Mouse (Mus musculus) kidney, postnatal 10 days (tissue): ENCODE data around the gene Rbm3.
"Not testable (repeated sequence)": the region's sequence is repeated elsewhere in the genome, so short reads cannot be mapped to it uniquely, and the experiment has no call there.

Source experiments
- DNase-seq: peaks from one replicate; pipeline ENCODE4 v3.0.0; 2021; ENCODE audit warnings: mixed read lengths

The Rbm3 gene

DNA sequence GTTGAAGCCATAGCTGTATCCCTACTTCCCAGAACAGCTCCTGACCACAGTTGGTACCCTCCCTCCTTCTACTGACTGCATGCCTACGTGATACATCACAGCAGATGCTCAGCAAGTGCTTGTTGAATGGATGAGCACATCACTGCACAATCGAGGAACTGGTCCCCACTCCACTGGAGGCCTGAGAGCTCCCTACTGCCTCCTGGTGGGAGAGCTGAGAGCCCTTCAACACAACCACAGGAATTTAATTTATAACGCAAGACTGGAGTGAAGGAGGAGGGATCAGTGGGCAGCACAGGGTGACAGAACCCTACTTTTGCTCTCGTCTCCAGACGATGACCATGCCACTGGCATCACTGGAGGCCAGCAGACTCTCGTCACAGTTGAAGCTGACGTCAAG, 20.4 kb downstream of the Rbm3 start:
- no peak for DNase-seq

DNA sequence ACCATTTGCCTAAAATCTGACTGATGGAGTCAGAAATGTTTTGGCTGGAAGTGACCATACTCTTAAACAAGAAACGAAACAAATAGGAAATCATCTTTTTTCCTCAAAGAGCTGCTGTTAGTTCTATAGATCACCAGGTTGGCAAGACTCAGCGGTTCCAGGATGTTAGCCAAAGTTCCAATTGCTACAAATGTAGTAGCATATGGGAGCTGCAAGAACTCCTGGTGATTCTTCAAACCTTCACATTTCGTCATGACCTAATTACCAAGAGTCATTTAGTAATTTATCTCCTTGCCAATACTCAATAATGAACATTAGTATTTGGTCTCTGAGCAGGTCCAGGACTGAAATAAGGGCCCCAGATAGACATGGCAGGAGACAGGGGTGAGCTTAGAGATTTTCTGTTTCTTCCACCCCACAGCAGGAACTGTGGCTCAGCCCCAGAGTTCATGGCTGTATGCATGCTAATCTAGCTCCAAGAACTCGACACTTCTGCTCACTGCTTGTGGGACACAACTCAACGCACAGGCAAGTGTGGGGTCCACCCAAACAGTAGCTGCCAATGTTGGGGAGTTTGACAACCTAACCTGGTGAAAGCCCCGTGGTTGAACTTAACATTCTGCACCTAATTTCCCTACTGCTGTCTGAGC, 21.7 kb downstream of the Rbm3 start:
- no peak for DNase-seq

DNA sequence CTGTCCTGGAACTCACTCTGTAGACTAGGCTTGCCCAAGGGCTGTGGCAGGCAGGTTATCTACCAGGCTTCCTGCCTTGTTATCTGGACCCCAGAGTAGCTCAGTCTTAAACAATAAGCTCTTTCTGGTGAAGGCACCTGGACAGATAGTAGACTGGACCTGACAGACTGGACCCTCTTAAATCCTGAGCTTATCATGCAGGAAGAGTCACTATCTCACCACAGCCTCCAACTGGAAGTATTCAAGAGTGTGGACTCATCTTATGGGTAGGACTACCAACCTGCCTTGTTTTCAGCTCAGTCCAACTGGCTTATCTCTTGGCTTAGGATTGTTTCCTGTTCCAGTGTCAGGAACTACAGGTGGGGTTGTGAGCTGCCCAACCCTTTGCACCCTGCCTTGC, 28.4 kb downstream of the Rbm3 start:
- DNase-seq: no peak

DNA sequence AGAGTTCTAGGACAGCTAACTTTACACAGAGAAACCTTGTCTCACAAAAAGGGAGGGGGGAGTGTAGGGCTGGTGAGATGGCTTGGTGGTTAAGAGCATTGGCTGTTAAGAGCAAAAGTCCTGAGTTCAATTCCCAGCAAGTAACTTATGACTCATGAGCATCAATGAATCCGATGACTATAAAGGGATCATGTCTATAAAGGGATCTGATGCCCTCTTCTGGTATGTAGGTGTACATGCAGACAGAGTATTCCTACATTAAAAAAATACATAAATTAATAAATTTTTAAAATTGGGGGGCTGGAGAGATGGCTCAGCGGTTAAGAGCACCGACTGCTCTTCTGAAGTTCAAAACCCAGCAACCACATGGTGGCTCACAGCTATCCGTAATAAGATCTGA, 30.4 kb downstream of the Rbm3 start:
- no peak for DNase-seq

DNA sequence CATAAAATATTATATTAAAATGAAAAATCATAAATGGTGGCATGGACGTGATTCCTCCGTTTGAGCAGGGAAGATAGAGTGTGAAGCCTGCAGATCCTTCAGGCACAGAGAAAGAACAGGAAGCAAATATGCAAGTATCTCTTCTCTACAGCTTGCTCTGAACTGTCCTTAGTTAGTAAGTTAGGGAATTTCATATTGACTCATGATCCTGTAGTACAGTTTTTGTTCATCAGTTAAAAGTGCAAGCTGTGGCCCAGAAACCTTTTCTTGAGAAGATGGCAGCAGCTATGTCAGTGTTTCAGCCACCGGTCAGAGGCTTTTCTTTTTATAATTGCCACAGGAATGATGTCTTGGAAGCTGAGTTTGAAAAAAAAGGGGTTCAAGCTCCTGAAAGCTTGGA, 40.7 kb downstream of the Rbm3 start:
- no peak for DNase-seq

GRCm38 (mm10) chrX:8102213-8102668, 43.4 kb downstream of the Rbm3 start:
- DNase-seq: no peak

GRCm38 (mm10) chrX:8101017-8101416, 44.7 kb downstream of the Rbm3 start:
- peak; percentile 24 for DNase-seq

GRCm38 (mm10) chrX:8099435-8099834, 46.2 kb downstream of the Rbm3 start:
- DNase-seq: no peak

GRCm38 (mm10) chrX:8096787-8097242, 48.9 kb downstream of the Rbm3 start:
- peak; percentile 97 for DNase-seq

GRCm38 (mm10) chrX:8096068-8096786, 49.5 kb downstream of the Rbm3 start:
- peak; percentile 78 for DNase-seq

GRCm38 (mm10) chrX:8095546-8095945, 50.1 kb downstream of the Rbm3 start:
- no peak for DNase-seq

- not testable (repeated sequence) for DNase-seq
These were observed 54.7 kb downstream of the Rbm3 start for GRCm38 (mm10) chrX:8090954-8091347.

GRCm38 (mm10) chrX:8090346-8090953, 55.2 kb downstream of the Rbm3 start, which contains the start of gene Was:
Was (minus strand) TSS chrX:8090498.
- DNase-seq: no peak

DNA sequence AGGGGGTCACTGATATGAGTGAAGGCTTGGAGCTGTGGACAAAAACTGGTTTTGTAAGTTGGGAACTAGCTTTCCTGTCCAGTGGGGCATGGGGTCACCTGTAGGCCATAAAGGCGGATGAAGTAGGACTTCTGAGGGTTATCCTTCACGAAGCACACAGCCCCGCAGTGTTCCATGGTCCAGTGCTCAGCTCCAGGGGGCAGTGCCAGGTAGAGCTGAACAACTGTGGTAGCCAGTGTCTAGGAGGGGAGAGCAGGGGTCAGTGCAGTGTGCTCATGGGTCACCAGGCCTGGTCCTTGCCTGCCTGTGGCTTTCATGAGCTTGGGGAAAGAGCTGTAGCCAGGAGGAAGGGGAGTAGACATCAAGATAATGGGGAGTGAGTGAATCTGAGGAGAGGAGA, 55.9 kb downstream of the Rbm3 start:
- DNase-seq: no peak
